In genomic region chr11:5271274-5272065, GRCm38 (mm10) we compare ENCODE assay signal across 15 mouse cellular contexts. TPM values are rescaled to one million over a fixed set of nuclear protein-coding genes. Genes with fewer than 3 reads are reported as not detected.
DNase-seq lines count a peak whose midpoint lies in the region; ATAC-seq and TF ChIP-seq lines count a peak whose summit lies in the region.
"Had no signal": no experiment of that assay in that cellular context is flagged by ENCODE, and none has a peak within 500 bp of the region (broad histone marks: within the 10 kb centered on the region; RNA-seq: fewer than 3 reads in every experiment).

No protein-coding gene starts in this region.

- H3K79me2 ChIP-seq in heart, adult 2 months (replicated peaks; ENCODE audit: control insufficient read depth, insufficient read depth, low read length): no peaks in the 10 kb centered on the region

- no peaks in the 10 kb centered on the region for H3K9me3 ChIP-seq in heart, embryonic 14.5 days (ENCODE audit: control insufficient read depth, low read length)
- H3K9me3 ChIP-seq in neural tube, embryonic 12.5 days: no peaks in the 10 kb centered on the region
- H3K9me3 ChIP-seq in hindbrain, embryonic 13.5 days: no peaks in the 10 kb centered on the region
- H3K9me3 ChIP-seq: stomach, embryonic 15.5 days had no signal

- H3K27me3 ChIP-seq in heart, embryonic 14.5 days (ENCODE audit: control insufficient read depth, insufficient read depth, low read length): no peaks in the 10 kb centered on the region
- H3K27me3 ChIP-seq in heart, adult 2 months (ENCODE audit: control insufficient read depth, insufficient read depth, low read length): no peaks in the 10 kb centered on the region
- H3K27me3 ChIP-seq in neural tube, embryonic 12.5 days (replicated peaks): no peaks in the 10 kb centered on the region
- H3K27me3 ChIP-seq in hindbrain, embryonic 13.5 days: no peaks in the 10 kb centered on the region
- H3K27me3 ChIP-seq: stomach, embryonic 15.5 days had no signal

- peaks cover 12 to 15% of the 10 kb centered on the region in 2 experiments for H3K4me1 ChIP-seq in heart, embryonic 14.5 days (ENCODE audit: control insufficient read depth in 2 of 2, insufficient read depth in 2 of 2, low read length in 2 of 2)
- no peaks in the 10 kb centered on the region for H3K4me1 ChIP-seq in heart, adult 2 months (ENCODE audit: control insufficient read depth, insufficient read depth, low read length)
- H3K4me1 ChIP-seq in neural tube, embryonic 12.5 days: peaks cover 13% of the 10 kb centered on the region
- H3K4me1 ChIP-seq in hindbrain, embryonic 13.5 days (replicated peaks): peaks cover 17% of the 10 kb centered on the region

- no peak for TF ChIP-seq POLR2A in heart, adult 2 months (IDR thresholded peaks at IDR 0.05; ENCODE audit: insufficient read depth, low read depth, low read length)

- DNase-seq in heart, adult 2 months: no peak
- no peak for DNase-seq in neural tube, embryonic 10.5 days (ENCODE audit: extremely low spot score, low spot score)
- no peak for DNase-seq in spleen, postnatal 36 days (ENCODE audit: low spot score in 2 of 2)
- DNase-seq in left cerebral cortex, postnatal 14 days (ENCODE audit: low spot score in 2 of 2): no peak
- DNase-seq in left cerebral cortex, adult 18-20 months (ENCODE audit: low spot score in 2 of 2): no peak
- DNase-seq: cerebellum, postnatal 14 days; retina, postnatal 1 day had no signal

- intact Hi-C loops in heart, adult 2 months (cut with DNase I): no loop called here
- intact Hi-C loops in left cerebral cortex, postnatal 14 days (cut with DNase I): no loop called here

- H3K36me3 ChIP-seq in heart, embryonic 14.5 days (ENCODE audit: control insufficient read depth, insufficient read depth, low read length): no peaks in the 10 kb centered on the region
- no peaks in the 10 kb centered on the region for H3K36me3 ChIP-seq in heart, adult 2 months (ENCODE audit: control insufficient read depth, insufficient read depth, low read length)
- no peaks in the 10 kb centered on the region for H3K36me3 ChIP-seq in neural tube, embryonic 12.5 days
- H3K36me3 ChIP-seq in hindbrain, embryonic 13.5 days: no peaks in the 10 kb centered on the region
- H3K36me3 ChIP-seq: stomach, embryonic 15.5 days had no signal

- no peak for ATAC-seq in heart, embryonic 14.5 days (ENCODE audit: insufficient number of reproducible peaks, insufficient read depth, low FRiP score, low read depth)
- ATAC-seq in neural tube, embryonic 12.5 days (ENCODE audit: low FRiP score, low read depth): peak; percentile 56
- ATAC-seq in hindbrain, embryonic 13.5 days (ENCODE audit: low FRiP score): no peak
- ATAC-seq: CD4-positive, CD25-positive, alpha-beta regulatory T cell, adult 4 months; intestine, postnatal 0 days had no signal

- H3K4me3 ChIP-seq in heart, embryonic 14.5 days (ENCODE audit: control insufficient read depth in 1 of 2, insufficient read depth in 1 of 2, low read depth in 1 of 2, low read length in 2 of 2): no peak overlapping the region
- no peak overlapping the region for H3K4me3 ChIP-seq in heart, adult 2 months
- H3K4me3 ChIP-seq in neural tube, embryonic 12.5 days: no peak overlapping the region
- no peak overlapping the region for H3K4me3 ChIP-seq in hindbrain, embryonic 13.5 days
- H3K4me3 ChIP-seq: megakaryocyte, embryonic 14.5 days; stomach, embryonic 15.5 days had no signal

- H3K4me2 ChIP-seq in heart, embryonic 14.5 days (ENCODE audit: low read length): no peak overlapping the region
- H3K4me2 ChIP-seq in neural tube, embryonic 12.5 days (replicated peaks): no peak overlapping the region
- no peak overlapping the region for H3K4me2 ChIP-seq in hindbrain, embryonic 13.5 days
- H3K4me2 ChIP-seq: stomach, embryonic 15.5 days had no signal

- 52% methylated on average over 9 of the region's 9 CpGs for WGBS in heart, embryonic 14.5 days
- 68% methylated on average over 9 of the region's 9 CpGs for WGBS in heart, adult 2 months
- 28% methylated on average over 9 of the region's 9 CpGs for WGBS in neural tube, embryonic 12.5 days
- 43% methylated on average over 9 of the region's 9 CpGs for WGBS in hindbrain, embryonic 13.5 days

- peak overlapping the region; percentile 41 for H3K9ac ChIP-seq in heart, embryonic 14.5 days (ENCODE audit: low read length)
- no peak overlapping the region for H3K9ac ChIP-seq in heart, adult 2 months (ENCODE audit: low read depth, low read length)
- H3K9ac ChIP-seq in neural tube, embryonic 12.5 days: no peak overlapping the region
- no peak overlapping the region for H3K9ac ChIP-seq in hindbrain, embryonic 13.5 days
- H3K9ac ChIP-seq: liver, embryonic 14.5 days; stomach, embryonic 15.5 days had no signal

- H3K27ac ChIP-seq in heart, embryonic 14.5 days (replicated peaks in 1 of 2; ENCODE audit: control insufficient read depth in 1 of 2, insufficient read depth in 1 of 2, low read depth in 2 of 2, low read length in 2 of 2): peak overlapping the region in 1 of 2 experiments; percentile 50; a peak in 1 of 4 replicates
- no peak overlapping the region for H3K27ac ChIP-seq in heart, adult 2 months
- H3K27ac ChIP-seq in neural tube, embryonic 12.5 days: no peak overlapping the region
- H3K27ac ChIP-seq in hindbrain, embryonic 13.5 days: peak overlapping the region; percentile 69
- H3K27ac ChIP-seq: liver, embryonic 14.5 days; stomach, embryonic 15.5 days had no signal

- no peak for TF ChIP-seq CTCF in heart, adult 2 months (IDR thresholded peaks at IDR 0.05)

- TF ChIP-seq EP300 in heart, adult 2 months (IDR thresholded peaks at IDR 0.05; ENCODE audit: insufficient read depth, low read depth, low read length): no peak

RNA-seq across cellular contexts. Expression of gene Kremen1, which starts 10.1 kb away (rescaled TPM):
- polyA plus RNA-seq in heart, embryonic 14.5 days (2014; fragmentation: Nextera tagmentation; extraction: Ambion mirVana): 20.9 and 24.8 TPM in 2 replicates
- total RNA-seq in heart, adult 2 months (2021): 10 to 100 TPM; 80.3 to 93.9 TPM
- 59.7 and 80.8 TPM in 2 replicates for polyA plus RNA-seq in heart, adult 2 months (2012; rRNA removed)
- 14.6 and 15.5 TPM in 2 replicates for polyA plus RNA-seq in neural tube, embryonic 12.5 days (2016; fragmentation: Nextera tagmentation; extraction: Ambion mirVana)
- 6.5 and 7.5 TPM in 2 replicates for polyA plus RNA-seq in hindbrain, embryonic 13.5 days (2015; fragmentation: Nextera tagmentation; extraction: Ambion mirVana)
- 10 to 100 TPM; 10.6 to 12.7 TPM for total RNA-seq in left cerebral cortex, postnatal 14 days (2021)
- 10 to 100 TPM; 14.4 to 16.4 TPM for total RNA-seq in left cerebral cortex, adult 18-20 months (2021)
